Comparison of ENCODE assay signal across 13 mouse cellular contexts in the genomic region with DNA sequence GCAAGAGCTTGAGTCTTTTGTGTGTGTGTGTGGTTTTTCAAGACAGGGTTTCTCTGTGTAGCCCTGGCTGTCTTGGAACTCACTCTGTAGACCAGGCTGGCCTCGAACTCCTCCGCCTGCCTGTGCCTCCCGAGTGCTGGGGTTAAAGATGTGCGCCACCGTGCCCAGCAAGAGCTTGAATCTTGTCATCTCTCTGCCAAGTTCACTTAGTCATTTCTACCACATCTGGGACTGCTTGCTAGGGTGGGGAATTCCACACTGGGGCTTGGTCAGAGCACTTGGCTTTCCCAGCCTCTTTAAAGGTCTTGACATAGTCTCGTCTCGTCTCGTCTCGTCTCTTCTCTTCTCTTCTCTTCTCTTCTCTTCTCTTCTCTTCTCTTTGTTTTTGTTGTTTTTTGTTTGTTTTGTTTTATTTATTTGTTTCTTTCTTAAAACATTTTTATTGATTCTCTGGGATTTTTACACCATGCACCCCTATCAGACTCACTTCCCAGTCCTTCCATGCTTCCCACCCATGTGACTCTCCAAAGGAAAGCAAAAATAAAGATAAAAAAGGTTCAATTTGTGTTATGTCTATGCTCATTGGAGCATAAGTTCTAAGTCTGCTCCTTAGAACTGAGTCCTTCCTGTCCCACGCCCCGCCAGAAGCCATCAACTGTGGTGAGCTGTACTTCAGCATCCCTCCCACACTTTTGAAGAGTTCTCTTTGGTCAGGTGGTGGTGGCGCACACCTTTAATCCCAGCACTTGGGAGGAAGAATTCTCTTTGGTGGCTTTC. TPM values are rescaled to one million over a fixed set of nuclear protein-coding genes. Genes with fewer than 3 reads are reported as not detected.
DNase-seq lines count a peak whose midpoint lies in the region; ATAC-seq lines count a peak whose summit lies in the region.
"Had no signal": no experiment of that assay in that cellular context is flagged by ENCODE, and none has a peak within 500 bp of the region (broad histone marks: within the 10 kb centered on the region; RNA-seq: fewer than 3 reads in every experiment).

No protein-coding gene starts in this region.

- H3K4me3 ChIP-seq in liver, embryonic 16.5 days (ENCODE audit: low read depth, low read length) = peak overlapping the region; percentile 24
- H3K4me3 ChIP-seq: embryonic facial prominence, embryonic 15.5 days; neural tube, embryonic 15.5 days had no signal

- no peaks in the 10 kb centered on the region for H3K27me3 ChIP-seq in liver, embryonic 16.5 days (ENCODE audit: control insufficient read depth, insufficient read depth, low read depth, low read length)
- H3K27me3 ChIP-seq: embryonic facial prominence, embryonic 15.5 days; neural tube, embryonic 15.5 days had no signal

- peak; percentile 57 for DNase-seq in right cerebral cortex, adult 18-20 months
- DNase-seq in right cerebral cortex, adult 2 months (ENCODE audit: low spot score in 2 of 2) = no peak
- DNase-seq in T-cell, adult 2 months (ENCODE audit: low spot score) = peak; percentile 62
- no peak for DNase-seq in urinary bladder, postnatal 10 days (ENCODE audit: low spot score)
- DNase-seq in adrenal gland, postnatal 36 days = no peak
- DNase-seq in heart, adult 8-10 months (ENCODE audit: low spot score) = no peak
- DNase-seq in cerebellum, postnatal 14 days = no peak
- DNase-seq: cerebellum, adult 2 months; gastrocnemius, postnatal 14 days had no signal

- peaks cover 64% of the 10 kb centered on the region for H3K4me1 ChIP-seq in liver, embryonic 16.5 days (ENCODE audit: control insufficient read depth, low read depth, low read length)

- peak overlapping the region; percentile 63 for H3K4me2 ChIP-seq in liver, embryonic 16.5 days (ENCODE audit: low read depth, low read length)
- H3K4me2 ChIP-seq: embryonic facial prominence, embryonic 15.5 days; neural tube, embryonic 15.5 days had no signal

- peaks cover 13% of the 10 kb centered on the region for H3K36me3 ChIP-seq in liver, embryonic 16.5 days (ENCODE audit: control insufficient read depth, insufficient read depth)
- H3K36me3 ChIP-seq: embryonic facial prominence, embryonic 15.5 days had no signal

- H3K9ac ChIP-seq in liver, embryonic 16.5 days (ENCODE audit: low read depth, low read length) = peak overlapping the region; percentile 48
- H3K9ac ChIP-seq: embryonic facial prominence, embryonic 15.5 days; neural tube, embryonic 15.5 days had no signal

- peak overlapping the region; percentile 98 for H3K27ac ChIP-seq in liver, embryonic 16.5 days (ENCODE audit: low read length)
- H3K27ac ChIP-seq: embryonic facial prominence, embryonic 15.5 days; kidney, postnatal 0 days; neural tube, embryonic 15.5 days had no signal

- 77% methylated on average over 12 of the region's 12 CpGs for WGBS in liver, embryonic 16.5 days (ENCODE audit: insufficient replicate concordance)

- peak; percentile 42 for ATAC-seq in liver, embryonic 16.5 days (ENCODE audit: low read depth)

- H3K9me3 ChIP-seq in liver, embryonic 16.5 days (replicated peaks; ENCODE audit: control insufficient read depth, low read length) = peaks cover 10% of the 10 kb centered on the region
- H3K9me3 ChIP-seq: embryonic facial prominence, embryonic 15.5 days; neural tube, embryonic 15.5 days had no signal

RNA-seq across cellular contexts. Expression of a gene that starts 19.1 kb away (rescaled TPM):
- polyA plus RNA-seq in liver, embryonic 16.5 days (2015; fragmentation: Nextera tagmentation; extraction: Ambion mirVana) = 6.6 and 7.9 TPM in 2 replicates
- 1 to 10 TPM; 6.5 to 9.3 TPM for total RNA-seq in adrenal gland, postnatal 36 days (2021)
- 1 to 10 TPM; 6.1 to 7.4 (median 7.1) TPM for total RNA-seq in heart, adult 8-10 months (2022)

RNA-seq across cellular contexts. Expression of a gene that starts 21.3 kb away (rescaled TPM):
- polyA plus RNA-seq in liver, embryonic 16.5 days (2015; fragmentation: Nextera tagmentation; extraction: Ambion mirVana) = 5.5 and 5.9 TPM in 2 replicates
- 10 to 100 TPM; 18.3 to 19.1 TPM for total RNA-seq in adrenal gland, postnatal 36 days (2021)
- total RNA-seq in heart, adult 8-10 months (2022) = 1 to 10 TPM; 2.0 to 4.0 (median 2.9) TPM

RNA-seq across cellular contexts. Expression of a gene that starts 21.7 kb away (rescaled TPM):
- polyA plus RNA-seq in liver, embryonic 16.5 days (2015; fragmentation: Nextera tagmentation; extraction: Ambion mirVana) = 8.8 and 8.9 TPM in 2 replicates
- total RNA-seq in adrenal gland, postnatal 36 days (2021) = 10 to 100 TPM; 51.2 to 54.4 TPM
- 10 to 100 TPM; 32.1 to 41.0 (median 35.1) TPM for total RNA-seq in heart, adult 8-10 months (2022)

RNA-seq across cellular contexts. Expression of a gene that starts 31.3 kb away (rescaled TPM):
- polyA plus RNA-seq in liver, embryonic 16.5 days (2015; fragmentation: Nextera tagmentation; extraction: Ambion mirVana) = 69.6 and 73.5 TPM in 2 replicates
- total RNA-seq in adrenal gland, postnatal 36 days (2021) = 10 to 100 TPM; 57.8 to 68.4 TPM
- total RNA-seq in heart, adult 8-10 months (2022) = 10 to 100 TPM; 26.8 to 28.5 (median 27.9) TPM

RNA-seq across cellular contexts. Expression of a gene that starts 31.7 kb away (rescaled TPM):
- 42.4 and 43.9 TPM in 2 replicates for polyA plus RNA-seq in liver, embryonic 16.5 days (2015; fragmentation: Nextera tagmentation; extraction: Ambion mirVana)
- 10 to 100 TPM; 90.0 to 96.2 TPM for total RNA-seq in adrenal gland, postnatal 36 days (2021)
- total RNA-seq in heart, adult 8-10 months (2022) = 10 to 100 TPM; 70.8 to 76.2 (median 72.2) TPM

Comparison
In these comparisons a context has a peak if more than half of its experiments do, and no peak if none do; other contexts are left out.
1. DNase-seq: peak in right cerebral cortex, adult 18-20 months (single experiment) and T-cell, adult 2 months (single experiment); none in right cerebral cortex, adult 2 months (0 of 2), urinary bladder, postnatal 10 days (single experiment), adrenal gland, postnatal 36 days (0 of 2), heart, adult 8-10 months (single experiment) and cerebellum, postnatal 14 days (0 of 2).